Mouse (Mus musculus) lung, embryonic 16.5 days (tissue): ENCODE results near the gene Eif4h. TPM values are rescaled to one million over a fixed set of nuclear protein-coding genes. Genes with fewer than 3 reads are reported as not detected.

Experiments used
- ATAC-seq: fragments of 200-750 bp; cut with Nextera tagmentation; 2 replicates; pipeline ENCODE4 v1.8.0; 2017; ENCODE audit warnings: low read depth, mild to moderate bottlenecking, moderate library complexity
- H3K27ac ChIP-seq: fragments of 300-500 bp; sonication (generic); 2 replicates; pipeline ENCODE4 v1.5.1; 2014; ENCODE audit warnings: mild to moderate bottlenecking, control low read depth, low read length
- H3K27me3 ChIP-seq: fragments of 300-500 bp; sonication (generic); 2 replicates; pipeline ENCODE4 v1.6.1; 2014; ENCODE audit warnings: low read depth, low read length, mixed read lengths; ENCODE audit not compliant: control insufficient read depth, insufficient read depth
- H3K36me3 ChIP-seq: fragments of 300-500 bp; sonication (generic); 2 replicates; pipeline ENCODE4 v1.6.1; 2014; ENCODE audit warnings: low read length; ENCODE audit not compliant: control insufficient read depth, insufficient read depth
- H3K4me1 ChIP-seq: fragments of 300-500 bp; sonication (generic); replicated peaks from 2 replicates; pipeline ENCODE4 v1.6.1; 2014; ENCODE audit warnings: low read length, mixed read lengths; ENCODE audit not compliant: control insufficient read depth, insufficient read depth
- H3K4me2 ChIP-seq: fragments of 300-500 bp; sonication (generic); 2 replicates; pipeline ENCODE4 v1.6.1; 2014; ENCODE audit warnings: low read depth, low read length, control low read depth
- H3K4me3 ChIP-seq: fragments of 300-500 bp; sonication (generic); 2 replicates; pipeline ENCODE4 v1.5.1; 2014; ENCODE audit warnings: mild to moderate bottlenecking, low read length, control low read depth
- H3K9ac ChIP-seq: fragments of 300-500 bp; sonication (generic); 2 replicates; pipeline ENCODE4 v1.6.1; 2014; ENCODE audit warnings: low read length, control low read depth
- H3K9me3 ChIP-seq: fragments of 300-500 bp; sonication (generic); 2 replicates; pipeline ENCODE4 v1.6.1; 2016; ENCODE audit warnings: low read length; ENCODE audit not compliant: control insufficient read depth
- WGBS: fragments of 180-500 bp; shearing (Covaris S2); extraction: QIAGEN DNeasy Blood & Tissue Kit; methylation state at CpG from one replicate; pipeline ENCODE4 v1.1.7; 2014; 5-methylcytosine and 5-hydroxymethylcytosine counted together
- polyA plus RNA-seq: library from polyadenylated mRNA; unstranded; fragments of >200 nt; fragmentation: Nextera tagmentation; extraction: Ambion mirVana; gene quantifications from 2 replicates; pipeline ENCODE4 v1.2.1, GENCODE M21; 2015

The Eif4h gene
- polyA plus RNA-seq, 1 experiment from 2014 or later: 493 TPM

- Histone ChIP-seq H3K9ac (no peak overlapping the region), H3K27me3 (no peaks in the 10 kb centered on the region), H3K27ac (no peak overlapping the region), H3K4me1 (peaks cover 26% of the 10 kb centered on the region), H3K9me3 (no peaks in the 10 kb centered on the region), H3K4me3 (no peak overlapping the region), H3K36me3 (peaks cover 2% of the 10 kb centered on the region), H3K4me2 (no peak overlapping the region)
- ATAC-seq: no peak
- WGBS: 87% methylated on average over 3 of the region's 3 CpGs
These were observed 1.1 kb upstream of the Eif4h start for GRCm38 (mm10) chr5:134640371-134640770.

- Histone ChIP-seq H3K27me3 (no peaks in the 10 kb centered on the region), H3K4me3 (peak overlapping the region; percentile 65), H3K9ac (peak overlapping the region; percentile 91), H3K4me1 (peaks cover 13% of the 10 kb centered on the region), H3K36me3 (peaks cover 7% of the 10 kb centered on the region), H3K9me3 (no peaks in the 10 kb centered on the region), H3K27ac (peak overlapping the region; percentile 94), H3K4me2 (peak overlapping the region; percentile 89)
- ATAC-seq: peak; percentile 70
- under 1% methylated on average over 76 of the region's 85 CpGs for WGBS
These were observed 625 bp downstream of the Eif4h start for GRCm38 (mm10) chr5:134638461-134639268.

- Histone ChIP-seq H3K9ac (peak overlapping the region; percentile 91), H3K36me3 (peaks cover 7% of the 10 kb centered on the region), H3K27ac (peak overlapping the region; percentile 94), H3K9me3 (no peaks in the 10 kb centered on the region), H3K27me3 (no peaks in the 10 kb centered on the region), H3K4me2 (peak overlapping the region; percentile 89), H3K4me1 (peaks cover 11% of the 10 kb centered on the region), H3K4me3 (peak overlapping the region; percentile 65)
- WGBS: 13% methylated on average over 5 of the region's 5 CpGs
- no peak for ATAC-seq
These were observed 1.4 kb downstream of the Eif4h start for GRCm38 (mm10) chr5:134637820-134638367.

- Histone ChIP-seq H3K36me3 (peaks cover 16% of the 10 kb centered on the region), H3K27ac (no peak overlapping the region), H3K4me2 (no peak overlapping the region), H3K4me3 (no peak overlapping the region), H3K27me3 (no peaks in the 10 kb centered on the region), H3K4me1 (peaks cover 5% of the 10 kb centered on the region), H3K9ac (no peak overlapping the region), H3K9me3 (no peaks in the 10 kb centered on the region)
- 54% methylated on average over 2 of the region's 2 CpGs for WGBS
- no peak for ATAC-seq
These were observed 6.4 kb downstream of the Eif4h start for GRCm38 (mm10) chr5:134632841-134633240.

- no peak overlapping the region for H3K4me3 ChIP-seq
- no peaks in the 10 kb centered on the region for H3K27me3 ChIP-seq
- H3K36me3 ChIP-seq: peaks cover 29% of the 10 kb centered on the region
- H3K4me2 ChIP-seq: no peak overlapping the region
- no peaks in the 10 kb centered on the region for H3K9me3 ChIP-seq
- no peak overlapping the region for H3K27ac ChIP-seq
- H3K4me1 ChIP-seq: no peaks in the 10 kb centered on the region
- no peak for ATAC-seq
- no peak overlapping the region for H3K9ac ChIP-seq
These were observed 8.5 kb downstream of the Eif4h start for GRCm38 (mm10) chr5:134630835-134631234.

- no peak for ATAC-seq
- Histone ChIP-seq H3K9me3 (no peaks in the 10 kb centered on the region), H3K27me3 (no peaks in the 10 kb centered on the region), H3K4me2 (no peak overlapping the region), H3K9ac (no peak overlapping the region), H3K36me3 (peaks cover 37% of the 10 kb centered on the region), H3K27ac (no peak overlapping the region), H3K4me1 (no peaks in the 10 kb centered on the region), H3K4me3 (no peak overlapping the region)
- WGBS: 59% methylated on average over 4 of the region's 4 CpGs
These were observed 9.8 kb downstream of the Eif4h start for GRCm38 (mm10) chr5:134629508-134629907.

GRCm38 (mm10) chr5:134622069-134622468 is 17.2 kb downstream of the Eif4h start:
- no peak overlapping the region for H3K9ac ChIP-seq
- 59% methylated on average over 2 of the region's 2 CpGs for WGBS
- H3K4me3 ChIP-seq: no peak overlapping the region
- H3K36me3 ChIP-seq: peaks cover 78% of the 10 kb centered on the region
- no peaks in the 10 kb centered on the region for H3K27me3 ChIP-seq
- no peaks in the 10 kb centered on the region for H3K9me3 ChIP-seq
- no peaks in the 10 kb centered on the region for H3K4me1 ChIP-seq
- H3K27ac ChIP-seq: no peak overlapping the region
- no peak for ATAC-seq
- no peak overlapping the region for H3K4me2 ChIP-seq

- no peaks in the 10 kb centered on the region for H3K9me3 ChIP-seq
- no peak overlapping the region for H3K4me3 ChIP-seq
- H3K36me3 ChIP-seq: peaks cover 71% of the 10 kb centered on the region
- no peaks in the 10 kb centered on the region for H3K27me3 ChIP-seq
- no peak overlapping the region for H3K9ac ChIP-seq
- ATAC-seq: no peak
- 85% methylated on average over 16 of the region's 16 CpGs for WGBS
- H3K4me2 ChIP-seq: no peak overlapping the region
- no peaks in the 10 kb centered on the region for H3K4me1 ChIP-seq
- H3K27ac ChIP-seq: no peak overlapping the region
These were observed 18.1 kb downstream of the Eif4h start for GRCm38 (mm10) chr5:134621099-134621640.

- Histone ChIP-seq H3K4me1 (no peaks in the 10 kb centered on the region), H3K4me3 (no peak overlapping the region), H3K27me3 (no peaks in the 10 kb centered on the region), H3K27ac (no peak overlapping the region), H3K36me3 (peaks cover 65% of the 10 kb centered on the region), H3K9me3 (no peaks in the 10 kb centered on the region), H3K4me2 (no peak overlapping the region), H3K9ac (no peak overlapping the region)
- WGBS: 86% methylated on average over 9 of the region's 9 CpGs
- no peak for ATAC-seq
These were observed 18.8 kb downstream of the Eif4h start for GRCm38 (mm10) chr5:134620457-134620856.
